ENCODE assay signal across 30 mouse cellular contexts in genomic region chr2:105055529-105055928, GRCm38 (mm10). TPM values are rescaled to one million over a fixed set of nuclear protein-coding genes. Genes with fewer than 3 reads are reported as not detected.
DNase-seq lines count a peak whose midpoint lies in the region; ATAC-seq and TF ChIP-seq lines count a peak whose summit lies in the region.
"Had no signal": no experiment of that assay in that cellular context is flagged by ENCODE, and none has a peak within 500 bp of the region (broad histone marks: within the 10 kb centered on the region; RNA-seq: fewer than 3 reads in every experiment).

No protein-coding gene starts in this region.

- H3K27ac ChIP-seq in heart, embryonic 12.5 days (ENCODE audit: poor library complexity, severe bottlenecking): no peak overlapping the region
- H3K27ac ChIP-seq in intestine, embryonic 14.5 days (ENCODE audit: low read depth): no peak overlapping the region
- no peak overlapping the region for H3K27ac ChIP-seq in intestine, postnatal 0 days (ENCODE audit: low read depth, low read length)
- H3K27ac ChIP-seq in stomach, postnatal 0 days (replicated peaks): no peak overlapping the region
- H3K27ac ChIP-seq: forebrain, embryonic 10.5 days; forebrain, embryonic 13.5 days; gastrocnemius, adult 2 months; heart, adult 2 months; heart, embryonic 10.5 days; hindbrain, embryonic 12.5 days; hindbrain, embryonic 15.5 days had no signal

- peak; percentile 71 for DNase-seq in heart, adult 11 months
- DNase-seq in intestine, embryonic 14.5 days (ENCODE audit: low spot score): peak; percentile 48
- no peak for DNase-seq in stomach, postnatal 0 days (ENCODE audit: low spot score)
- no peak for DNase-seq in testis, postnatal 14 days (ENCODE audit: low spot score)
- no peak for DNase-seq in frontal cortex, postnatal 14 days (ENCODE audit: low spot score in 2 of 2)
- DNase-seq: adrenal gland, adult 8-10 months; adrenal gland, postnatal 25 days; cerebellum, adult 11-12 months; cerebellum, adult 8-10 months; cerebellum, postnatal 10 days; cerebellum, postnatal 36 days; embryo, embryonic 11 days; gastrocnemius, adult 2 months; gastrocnemius, postnatal 14 days; heart, adult 2 months had no signal

- no peak overlapping the region for H3K4me3 ChIP-seq in heart, embryonic 12.5 days
- H3K4me3 ChIP-seq in intestine, embryonic 14.5 days (ENCODE audit: low read depth, low read length): no peak overlapping the region
- H3K4me3 ChIP-seq in intestine, postnatal 0 days (ENCODE audit: low read depth, low read length): no peak overlapping the region
- no peak overlapping the region for H3K4me3 ChIP-seq in stomach, postnatal 0 days (ENCODE audit: low read depth, low read length)
- H3K4me3 ChIP-seq: forebrain, embryonic 10.5 days; forebrain, embryonic 13.5 days; gastrocnemius, adult 2 months; heart, adult 2 months; heart, embryonic 10.5 days; hindbrain, embryonic 12.5 days; hindbrain, embryonic 15.5 days had no signal

- no peak overlapping the region for H3K4me2 ChIP-seq in heart, embryonic 12.5 days
- H3K4me2 ChIP-seq in intestine, embryonic 14.5 days (ENCODE audit: low read length): no peak overlapping the region
- H3K4me2 ChIP-seq in intestine, postnatal 0 days (replicated peaks; ENCODE audit: low read depth): no peak overlapping the region
- no peak overlapping the region for H3K4me2 ChIP-seq in stomach, postnatal 0 days (replicated peaks; ENCODE audit: low read depth)
- H3K4me2 ChIP-seq: forebrain, embryonic 13.5 days; hindbrain, embryonic 12.5 days; hindbrain, embryonic 15.5 days had no signal

- no peak for TF ChIP-seq EP300 in stomach, postnatal 0 days (optimal IDR thresholded peaks at IDR 0.05)

- no peak for TF ChIP-seq CTCF in intestine, postnatal 0 days (IDR thresholded peaks at IDR 0.05; ENCODE audit: low read depth)
- TF ChIP-seq CTCF in stomach, postnatal 0 days (IDR thresholded peaks at IDR 0.05; ENCODE audit: low read depth): no peak

- WGBS in heart, embryonic 12.5 days: 62% methylated on average over 1 of the region's 1 CpGs
- WGBS in intestine, embryonic 14.5 days: 50% methylated on average over 1 of the region's 1 CpGs
- WGBS in intestine, postnatal 0 days: 25% methylated on average over 1 of the region's 1 CpGs
- WGBS in stomach, postnatal 0 days: 34% methylated on average over 1 of the region's 1 CpGs

- H3K9me3 ChIP-seq in heart, embryonic 12.5 days (replicated peaks): no peaks in the 10 kb centered on the region
- H3K9me3 ChIP-seq in intestine, embryonic 14.5 days (ENCODE audit: control insufficient read depth, low read length): no peaks in the 10 kb centered on the region
- no peaks in the 10 kb centered on the region for H3K9me3 ChIP-seq in intestine, postnatal 0 days (ENCODE audit: control insufficient read depth)
- H3K9me3 ChIP-seq in stomach, postnatal 0 days (ENCODE audit: control insufficient read depth, low read length): no peaks in the 10 kb centered on the region
- H3K9me3 ChIP-seq: forebrain, embryonic 10.5 days; forebrain, embryonic 13.5 days; heart, embryonic 10.5 days; hindbrain, embryonic 12.5 days; hindbrain, embryonic 15.5 days had no signal

- no peak for ATAC-seq in heart, embryonic 12.5 days (ENCODE audit: insufficient number of reproducible peaks, low FRiP score)
- peak; percentile 75; the same call in 1 of the 2 replicates for ATAC-seq in intestine, embryonic 14.5 days (replicated peaks; ENCODE audit: low FRiP score, low TSS enrichment, low read depth)
- peak; percentile 66 for ATAC-seq in intestine, postnatal 0 days
- peak; percentile 85 for ATAC-seq in stomach, postnatal 0 days (ENCODE audit: low FRiP score, low TSS enrichment)
- ATAC-seq: activated CD4-positive, CD25-positive, alpha-beta regulatory T cell, adult 4 months; forebrain, embryonic 13.5 days; forebrain, embryonic 16.5 days had no signal

- H3K4me1 ChIP-seq in heart, embryonic 12.5 days (replicated peaks): peaks cover 11% of the 10 kb centered on the region
- peaks cover 4% of the 10 kb centered on the region; the same call in 1 of the 2 replicates for H3K4me1 ChIP-seq in intestine, embryonic 14.5 days (replicated peaks; ENCODE audit: control insufficient read depth, insufficient read depth, low read length)
- no peaks in the 10 kb centered on the region for H3K4me1 ChIP-seq in intestine, postnatal 0 days (replicated peaks; ENCODE audit: control insufficient read depth, insufficient read depth, low read length)
- no peaks in the 10 kb centered on the region for H3K4me1 ChIP-seq in stomach, postnatal 0 days (replicated peaks; ENCODE audit: control insufficient read depth, insufficient read depth)
- H3K4me1 ChIP-seq: forebrain, embryonic 10.5 days; forebrain, embryonic 13.5 days; hindbrain, embryonic 12.5 days; hindbrain, embryonic 15.5 days had no signal

- H3K36me3 ChIP-seq in heart, embryonic 12.5 days: no peaks in the 10 kb centered on the region
- no peaks in the 10 kb centered on the region for H3K36me3 ChIP-seq in intestine, embryonic 14.5 days (ENCODE audit: control insufficient read depth, insufficient read depth, low read length)
- H3K36me3 ChIP-seq in intestine, postnatal 0 days (ENCODE audit: control insufficient read depth, insufficient read depth): no peaks in the 10 kb centered on the region
- no peaks in the 10 kb centered on the region for H3K36me3 ChIP-seq in stomach, postnatal 0 days (ENCODE audit: control insufficient read depth, insufficient read depth, low read length)
- H3K36me3 ChIP-seq: forebrain, embryonic 10.5 days; heart, embryonic 10.5 days; hindbrain, embryonic 12.5 days; hindbrain, embryonic 15.5 days had no signal

- no peak overlapping the region for H3K9ac ChIP-seq in heart, embryonic 12.5 days
- no peak overlapping the region for H3K9ac ChIP-seq in intestine, embryonic 14.5 days (ENCODE audit: low read length)
- H3K9ac ChIP-seq in intestine, postnatal 0 days (ENCODE audit: low read depth, low read length): no peak overlapping the region
- no peak overlapping the region for H3K9ac ChIP-seq in stomach, postnatal 0 days (ENCODE audit: low read length)
- H3K9ac ChIP-seq: forebrain, embryonic 13.5 days; hindbrain, embryonic 12.5 days; hindbrain, embryonic 15.5 days had no signal

- H3K27me3 ChIP-seq in heart, embryonic 12.5 days (replicated peaks): no peaks in the 10 kb centered on the region
- H3K27me3 ChIP-seq in intestine, embryonic 14.5 days (replicated peaks; ENCODE audit: control insufficient read depth, insufficient read depth, low read length): no peaks in the 10 kb centered on the region
- no peaks in the 10 kb centered on the region for H3K27me3 ChIP-seq in intestine, postnatal 0 days (replicated peaks; ENCODE audit: control insufficient read depth, insufficient read depth, low read length)
- no peaks in the 10 kb centered on the region for H3K27me3 ChIP-seq in stomach, postnatal 0 days (ENCODE audit: control insufficient read depth, insufficient read depth, low read length)
- H3K27me3 ChIP-seq: forebrain, embryonic 13.5 days; hindbrain, embryonic 12.5 days; hindbrain, embryonic 15.5 days had no signal

RNA-seq across cellular contexts. Expression of gene Gm11060, which starts 36.3 kb away (rescaled TPM):
- not detected in 2 replicates for polyA plus RNA-seq in heart, embryonic 12.5 days (2016; fragmentation: Nextera tagmentation; extraction: Ambion mirVana)
- not detected in 2 replicates for polyA plus RNA-seq in intestine, embryonic 14.5 days (2014; fragmentation: Nextera tagmentation; extraction: Ambion mirVana)
- polyA plus RNA-seq in intestine, postnatal 0 days (2015; fragmentation: Nextera tagmentation; extraction: Ambion mirVana): not detected in 2 replicates
- not detected in 2 replicates for polyA plus RNA-seq in stomach, postnatal 0 days (2015; fragmentation: Nextera tagmentation; extraction: Ambion mirVana)
- polyA plus RNA-seq: activated CD4-positive, CD25-positive, alpha-beta regulatory T cell, adult 4 months; brain, embryonic 14.5 days; cortical plate, adult 2 months; embryonic facial prominence, embryonic 11.5 days; embryonic facial prominence, embryonic 14.5 days; forebrain, embryonic 10.5 days; forebrain, embryonic 13.5 days; forebrain, embryonic 16.5 days; heart, adult 2 months; heart, embryonic 10.5 days; heart, embryonic 14.5 days; heart, postnatal 0 days; hindbrain, embryonic 12.5 days; hindbrain, embryonic 15.5 days had no signal

RNA-seq across cellular contexts. Expression of gene Eif3m, which starts 38.6 kb away (rescaled TPM):
- 207 and 214 TPM in 2 replicates for polyA plus RNA-seq in heart, embryonic 12.5 days (2016; fragmentation: Nextera tagmentation; extraction: Ambion mirVana)
- polyA plus RNA-seq in intestine, embryonic 14.5 days (2014; fragmentation: Nextera tagmentation; extraction: Ambion mirVana): 303 and 311 TPM in 2 replicates
- 141 and 145 TPM in 2 replicates for polyA plus RNA-seq in intestine, postnatal 0 days (2015; fragmentation: Nextera tagmentation; extraction: Ambion mirVana)
- 213 and 215 TPM in 2 replicates for polyA plus RNA-seq in stomach, postnatal 0 days (2015; fragmentation: Nextera tagmentation; extraction: Ambion mirVana)

Comparison
In these comparisons a context has a peak if more than half of its experiments do, and no peak if none do; other contexts are left out.
1. DNase-seq: peak in heart, adult 11 months (single experiment) and intestine, embryonic 14.5 days (single experiment); none in stomach, postnatal 0 days (single experiment), testis, postnatal 14 days (single experiment) and frontal cortex, postnatal 14 days (0 of 2).